Mouse (Mus musculus): ENCODE data around the gene Slc12a6. TPM values are rescaled to one million over a fixed set of nuclear protein-coding genes. Genes with fewer than 3 reads are reported as not detected.
A peak's percentile ranks its signal among the peaks of the same experiment; 100 is the strongest.

The Slc12a6 gene
- polyA plus RNA-seq, 1 experiment, result 4.4 TPM

- TF ChIP-seq FOSL1 (IDR thresholded peaks at IDR 0.05; ENCODE audit: insufficient read depth, low read length, poor library complexity, severe bottlenecking) (no peak), CEBPB (IDR thresholded peaks at IDR 0.05; ENCODE audit: low read depth) (no peak), MYOG (IDR thresholded peaks at IDR 0.05; ENCODE audit: control insufficient read depth, extremely low read depth, insufficient read length) (no peak), USF1 (IDR thresholded peaks at IDR 0.05; ENCODE audit: low read depth) (no peak), MAX (IDR thresholded peaks at IDR 0.05) (peak; percentile 64), MYOD1 (IDR thresholded peaks at IDR 0.05; ENCODE audit: control insufficient read depth, insufficient read length, low read depth) (no peak), CTCF (IDR thresholded peaks at IDR 0.05; ENCODE audit: control insufficient read depth, insufficient read depth, insufficient read length) (no peak)
Observed at GRCm38 (mm10) chr2:112367726-112368673, 102.4 kb downstream of the Slc12a6 start, which contains the start of gene Emc4. Gene Emc4 (minus strand): TSS chr2:112368027.

DNA sequence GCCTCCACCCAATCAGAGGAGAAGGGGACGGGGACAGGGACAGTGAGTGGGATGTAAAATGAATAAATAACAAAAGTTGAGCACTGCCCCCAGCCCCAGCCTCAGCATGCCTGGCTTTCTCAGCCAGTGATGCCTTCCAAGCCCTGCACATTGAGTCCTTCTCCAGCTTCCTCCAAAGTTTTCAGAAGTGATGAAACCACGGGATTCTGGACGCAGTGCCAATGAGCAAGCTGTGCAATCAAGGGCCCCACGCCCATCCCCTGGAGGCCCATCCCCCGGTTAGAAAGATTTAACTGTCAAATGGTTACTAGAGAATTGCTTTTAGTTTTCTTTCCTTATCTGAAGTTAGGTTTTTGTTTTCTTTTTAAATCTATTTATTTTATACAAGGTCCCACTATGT lies 104.3 kb downstream of the Slc12a6 start:
- Histone ChIP-seq H3K79me2 (ENCODE audit: control insufficient read depth, insufficient read depth) (peaks cover 32% of the 10 kb centered on the region), H3K36me3 (ENCODE audit: control insufficient read depth, insufficient read depth) (peaks cover 6% of the 10 kb centered on the region), H3ac (ENCODE audit: control insufficient read depth, insufficient read length, low read depth) (no peak overlapping the region), H3K27me3 (ENCODE audit: control insufficient read depth, insufficient read depth, insufficient read length) (no peaks in the 10 kb centered on the region), H3K79me3 (ENCODE audit: low read depth) (peaks cover 18% of the 10 kb centered on the region), H3K4me3 (ENCODE audit: insufficient read depth, poor library complexity, severe bottlenecking) (no peak overlapping the region)
- TF ChIP-seq USF1 (IDR thresholded peaks at IDR 0.05; ENCODE audit: low read depth) (no peak), MYOG (IDR thresholded peaks at IDR 0.05; ENCODE audit: control insufficient read depth, extremely low read depth, insufficient read length) (no peak), FOSL1 (IDR thresholded peaks at IDR 0.05; ENCODE audit: insufficient read depth, low read length, poor library complexity, severe bottlenecking) (no peak), MAX (IDR thresholded peaks at IDR 0.05) (no peak), CTCF (IDR thresholded peaks at IDR 0.05; ENCODE audit: control insufficient read depth, insufficient read depth, insufficient read length) (no peak), CEBPB (IDR thresholded peaks at IDR 0.05; ENCODE audit: low read depth) (no peak), MYOD1 (IDR thresholded peaks at IDR 0.05; ENCODE audit: control insufficient read depth, insufficient read length, low read depth) (no peak)

More at GRCm38 (mm10) chr2:112367726-112368673, 102.4 kb downstream of the Slc12a6 start, which contains the start of gene Emc4:
- Histone ChIP-seq H3K79me3 (ENCODE audit: low read depth) (peaks cover 18% of the 10 kb centered on the region), H3K79me2 (ENCODE audit: control insufficient read depth, insufficient read depth) (peaks cover 39% of the 10 kb centered on the region), H3K36me3 (ENCODE audit: control insufficient read depth, insufficient read depth) (peaks cover 17% of the 10 kb centered on the region), H3ac (ENCODE audit: control insufficient read depth, insufficient read length, low read depth) (peak within 1 kb of the TSS; percentile 50), H3K27me3 (ENCODE audit: control insufficient read depth, insufficient read depth, insufficient read length) (no peaks in the 10 kb centered on the region), H3K4me3 (ENCODE audit: insufficient read depth, poor library complexity, severe bottlenecking) (peak within 1 kb of the TSS; percentile 98)

DNA sequence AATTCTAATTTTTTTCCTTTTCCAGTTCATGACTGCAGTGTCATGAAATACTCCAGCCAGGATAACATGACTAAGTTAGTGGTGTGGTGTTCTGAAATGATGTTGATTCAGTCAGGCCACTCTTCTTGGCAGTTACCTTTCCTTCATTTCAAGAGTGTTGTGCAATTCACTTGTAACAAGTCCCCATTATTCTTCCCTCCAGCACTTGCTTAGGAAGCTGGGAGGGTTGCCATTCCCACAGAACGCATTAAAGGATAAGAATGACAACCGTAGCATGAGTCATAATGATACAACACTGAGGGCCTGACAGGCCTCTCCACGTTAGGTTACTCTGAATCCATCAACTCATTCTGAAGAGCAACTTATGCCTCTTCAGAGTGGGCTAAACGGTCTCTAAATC lies 107.5 kb downstream of the Slc12a6 start:
- Histone ChIP-seq H3K4me3 (ENCODE audit: insufficient read depth, poor library complexity, severe bottlenecking) (no peak overlapping the region), H3ac (ENCODE audit: control insufficient read depth, insufficient read length, low read depth) (no peak overlapping the region), H3K36me3 (ENCODE audit: control insufficient read depth, insufficient read depth) (no peaks in the 10 kb centered on the region), H3K27me3 (ENCODE audit: control insufficient read depth, insufficient read depth, insufficient read length) (no peaks in the 10 kb centered on the region), H3K79me2 (ENCODE audit: control insufficient read depth, insufficient read depth) (no peaks in the 10 kb centered on the region), H3K79me3 (ENCODE audit: low read depth) (no peaks in the 10 kb centered on the region)
- TF ChIP-seq FOSL1 (IDR thresholded peaks at IDR 0.05; ENCODE audit: insufficient read depth, low read length, poor library complexity, severe bottlenecking) (peak; percentile 41), USF1 (IDR thresholded peaks at IDR 0.05; ENCODE audit: low read depth) (no peak), CEBPB (IDR thresholded peaks at IDR 0.05; ENCODE audit: low read depth) (peak; percentile 100)

GRCm38 (mm10) chr2:112374610-112375009 lies 109.0 kb downstream of the Slc12a6 start:
- no peaks in the 10 kb centered on the region for H3K36me3 ChIP-seq (ENCODE audit: control insufficient read depth, insufficient read depth)
- H3ac ChIP-seq (ENCODE audit: control insufficient read depth, insufficient read length, low read depth), result no peak overlapping the region
- H3K27me3 ChIP-seq (ENCODE audit: control insufficient read depth, insufficient read depth, insufficient read length), result no peaks in the 10 kb centered on the region
- peaks cover 2% of the 10 kb centered on the region for H3K79me3 ChIP-seq (ENCODE audit: low read depth)
- peaks cover 5% of the 10 kb centered on the region for H3K79me2 ChIP-seq (ENCODE audit: control insufficient read depth, insufficient read depth)
- H3K4me3 ChIP-seq (ENCODE audit: insufficient read depth, poor library complexity, severe bottlenecking), result no peak overlapping the region
- TF ChIP-seq MAX (IDR thresholded peaks at IDR 0.05), result no peak
- TF ChIP-seq USF1 (IDR thresholded peaks at IDR 0.05; ENCODE audit: low read depth), result no peak
- no peak for TF ChIP-seq MYOD1 (IDR thresholded peaks at IDR 0.05; ENCODE audit: control insufficient read depth, insufficient read length, low read depth)
- TF ChIP-seq FOSL1 (IDR thresholded peaks at IDR 0.05; ENCODE audit: insufficient read depth, low read length, poor library complexity, severe bottlenecking), result no peak
- TF ChIP-seq CEBPB (IDR thresholded peaks at IDR 0.05; ENCODE audit: low read depth), result no peak
- TF ChIP-seq CTCF (IDR thresholded peaks at IDR 0.05; ENCODE audit: control insufficient read depth, insufficient read depth, insufficient read length), result no peak
- TF ChIP-seq MYOG (IDR thresholded peaks at IDR 0.05; ENCODE audit: control insufficient read depth, extremely low read depth, insufficient read length), result no peak

DNA sequence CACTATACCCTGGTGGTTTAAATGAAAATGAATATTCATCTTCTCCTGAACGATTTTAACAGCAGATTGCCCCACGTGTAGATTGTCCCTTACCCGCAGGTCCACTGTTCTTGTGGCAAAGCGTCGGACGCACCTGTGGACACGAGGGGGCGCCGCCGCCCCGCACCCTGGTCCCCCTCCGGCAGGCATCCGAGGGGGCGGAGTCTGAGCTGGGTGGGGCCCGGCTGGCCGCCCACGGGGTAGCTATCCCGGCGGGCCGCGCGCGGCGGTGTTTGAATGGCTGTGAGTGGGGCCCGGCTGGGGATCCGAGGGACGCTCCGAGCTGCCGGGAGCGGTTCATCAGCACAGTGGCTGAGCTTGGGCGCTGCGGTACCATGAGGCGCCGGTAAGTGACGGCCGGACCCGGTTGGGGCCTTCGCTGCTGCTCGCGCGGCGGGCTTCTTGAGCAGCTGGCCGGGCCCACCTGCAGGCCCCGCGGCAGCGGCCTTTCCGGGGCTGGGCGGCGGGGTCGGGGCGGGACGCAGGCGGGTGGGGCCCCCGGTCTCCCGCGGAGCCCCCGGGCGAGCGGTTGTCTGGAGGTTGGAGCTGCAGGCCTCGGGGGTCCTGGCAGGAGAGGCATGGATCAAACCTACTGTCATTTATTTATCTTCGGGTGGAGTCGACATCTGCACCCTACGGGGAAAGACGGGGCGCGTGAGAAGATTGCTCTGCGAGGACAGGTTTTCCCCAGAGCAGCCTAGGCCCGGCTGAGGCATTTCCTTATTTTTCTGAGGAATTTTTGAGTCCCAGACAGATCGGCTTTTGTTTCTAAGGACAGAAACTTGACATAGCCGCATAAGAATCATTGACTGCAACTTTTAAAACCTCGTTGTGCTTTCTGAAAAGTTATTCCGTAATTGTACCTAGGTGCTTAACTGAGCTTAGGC lies 113.6 kb downstream of the Slc12a6 start, which contains the start of gene Katnbl1:
TSS of gene Katnbl1 (plus strand) at position 239 of the 926 bp plus-strand sequence.
- peaks cover 45% of the 10 kb centered on the region for H3K79me3 ChIP-seq (ENCODE audit: low read depth)
- no peaks in the 10 kb centered on the region for H3K27me3 ChIP-seq (ENCODE audit: control insufficient read depth, insufficient read depth, insufficient read length)
- TF ChIP-seq CTCF (IDR thresholded peaks at IDR 0.05; ENCODE audit: control insufficient read depth, insufficient read depth, insufficient read length), result peak; percentile 97
- TF ChIP-seq MAX (IDR thresholded peaks at IDR 0.05), result peak; percentile 23
- TF ChIP-seq MYOD1 (IDR thresholded peaks at IDR 0.05; ENCODE audit: control insufficient read depth, insufficient read length, low read depth), result no peak
- peak within 1 kb of the TSS; percentile 91 for H3ac ChIP-seq (ENCODE audit: control insufficient read depth, insufficient read length, low read depth)
- no peaks in the 10 kb centered on the region for H3K36me3 ChIP-seq (ENCODE audit: control insufficient read depth, insufficient read depth)
- peak within 1 kb of the TSS; percentile 89 for H3K4me3 ChIP-seq (ENCODE audit: insufficient read depth, poor library complexity, severe bottlenecking)
- H3K79me2 ChIP-seq (ENCODE audit: control insufficient read depth, insufficient read depth), result peaks cover 51% of the 10 kb centered on the region

Data from C2C12 (cell line).